Mouse (Mus musculus) heart, adult 18-20 months (tissue): ENCODE results near the gene Msrb3. TPM values are rescaled to one million over a fixed set of nuclear protein-coding genes. Genes with fewer than 3 reads are reported as not detected.

Experiments used
- DNase-seq, 2 experiments: peaks; one replicate each; pipeline ENCODE4 v3.0.0; 2021 to 2022; ENCODE audit warnings: mixed read lengths in 1 of 2
- long read RNA-seq, 2 experiments: library from polyadenylated mRNA; stranded (forward); transcript quantifications; one replicate each; pipeline ENCODE4 v2.0.0; 2021
- total RNA-seq, 2 experiments: library from RNA; stranded (reverse); gene quantifications; 2 replicates each; pipeline ENCODE4 v1.2.3; 2021

Msrb3 gene
- 10 to 100 TPM; 96.1 to 96.6 TPM for total RNA-seq
- long read RNA-seq, experiment 1, transcript Msrb3-201 (7 exons, 3,843 nt) = major isoform, 41 of 54 reads
- long read RNA-seq, experiment 1, partial matches to known transcripts = 2 of 54 reads
- long read RNA-seq, experiment 1, other reads (novel, unspliced or antisense) = 11 of 54 reads
- long read RNA-seq, experiment 2, transcript Msrb3-201 (7 exons, 3,843 nt) = major isoform, 16 of 25 reads
- long read RNA-seq, experiment 2, partial matches to known transcripts = 1 of 25 reads
- long read RNA-seq, experiment 2, other reads (novel, unspliced or antisense) = 8 of 25 reads

- peak; percentile 90 to 95 for DNase-seq
Measured at GRCm38 (mm10) chr10:120898785-120899762, at the start of gene Msrb3. Msrb3 (minus strand) TSS chr10:120899101.

- no peak for DNase-seq
Measured at GRCm38 (mm10) chr10:120948461-120948860, 49.6 kb upstream of the Msrb3 start.

- no peak for DNase-seq
Measured at GRCm38 (mm10) chr10:120947842-120948241, 48.9 kb upstream of the Msrb3 start.

GRCm38 (mm10) chr10:120946847-120947246, 47.9 kb upstream of the Msrb3 start:
- no peak for DNase-seq

- no peak for DNase-seq
Measured at GRCm38 (mm10) chr10:120938904-120939208, 40.0 kb upstream of the Msrb3 start.

- DNase-seq = peak; percentile 25 to 78
Measured at GRCm38 (mm10) chr10:120938077-120938903, 39.4 kb upstream of the Msrb3 start.

- DNase-seq = no peak
Measured at GRCm38 (mm10) chr10:120929536-120929935, 30.6 kb upstream of the Msrb3 start.

GRCm38 (mm10) chr10:120928183-120928582, 29.3 kb upstream of the Msrb3 start:
- peak in 1 of 2 experiments; percentile 30 for DNase-seq

- DNase-seq = no peak
Measured at GRCm38 (mm10) chr10:120926156-120926555, 27.3 kb upstream of the Msrb3 start.

GRCm38 (mm10) chr10:120921501-120921900, 22.6 kb upstream of the Msrb3 start:
- DNase-seq = no peak

- no peak for DNase-seq
Measured at GRCm38 (mm10) chr10:120920604-120921003, 21.7 kb upstream of the Msrb3 start.

- no peak for DNase-seq
Measured at GRCm38 (mm10) chr10:120916250-120916649, 17.3 kb upstream of the Msrb3 start.

GRCm38 (mm10) chr10:120914948-120915631, 16.2 kb upstream of the Msrb3 start:
- DNase-seq = peak; percentile 49 to 53

- DNase-seq = no peak
Measured at GRCm38 (mm10) chr10:120914286-120914685, 15.4 kb upstream of the Msrb3 start.

GRCm38 (mm10) chr10:120913796-120914195, 14.9 kb upstream of the Msrb3 start:
- no peak for DNase-seq

- no peak for DNase-seq
Measured at GRCm38 (mm10) chr10:120911971-120912370, 13.1 kb upstream of the Msrb3 start.

GRCm38 (mm10) chr10:120908776-120909574, 10.1 kb upstream of the Msrb3 start:
- no peak for DNase-seq

- no peak for DNase-seq
Measured at GRCm38 (mm10) chr10:120904676-120905075, 5.8 kb upstream of the Msrb3 start.

- DNase-seq = no peak
Measured at GRCm38 (mm10) chr10:120903843-120904468, 5.1 kb upstream of the Msrb3 start.

GRCm38 (mm10) chr10:120901746-120902145, 2.8 kb upstream of the Msrb3 start:
- no peak for DNase-seq
